Mouse (Mus musculus) heart, embryonic 14.5 days (tissue): ENCODE measurements around the gene Olfr894. TPM values are rescaled to one million over a fixed set of nuclear protein-coding genes. Genes with fewer than 3 reads are reported as not detected.
"Not testable (repeated sequence)": the region's sequence is repeated elsewhere in the genome, so short reads cannot be mapped to it uniquely, and the experiment has no call there.

Source experiments
- ATAC-seq: fragments of 200-750 bp; cut with Nextera tagmentation; 2 replicates; pipeline ENCODE4 v1.8.0; 2017; ENCODE audit warnings: low read depth, moderate TSS enrichment; ENCODE audit not compliant: insufficient number of reproducible peaks, insufficient read depth, low FRiP score
- H3K27ac ChIP-seq, 2 experiments: fragments of 200-500 bp in 1 of 2; fragments of 300-500 bp in 1 of 2; sonication (generic) in 1 of 2; replicated peaks in 1 of 2; 2 replicates each; pipeline ENCODE4 v1.5.1; 2012 to 2014; ENCODE audit warnings: low read depth in 2 of 2, low read length in 2 of 2, control low read depth in 1 of 2, mild to moderate bottlenecking in 1 of 2, mixed read lengths in 1 of 2; ENCODE audit not compliant: control insufficient read depth in 1 of 2, insufficient read depth in 1 of 2
- H3K27me3 ChIP-seq: fragments of 300-500 bp; sonication (generic); 2 replicates; pipeline ENCODE4 v1.6.1; 2014; ENCODE audit warnings: mild to moderate bottlenecking, low read length, control low read depth; ENCODE audit not compliant: control insufficient read depth, insufficient read depth
- H3K36me3 ChIP-seq: fragments of 300-500 bp; sonication (generic); 2 replicates; pipeline ENCODE4 v1.6.1; 2014; ENCODE audit warnings: mild to moderate bottlenecking, control low read depth, low read length, mixed read lengths; ENCODE audit not compliant: control insufficient read depth, insufficient read depth
- H3K4me1 ChIP-seq, 2 experiments: fragments of 200-500 bp in 1 of 2; fragments of 300-500 bp in 1 of 2; sonication (generic) in 1 of 2; 2 replicates each; pipeline ENCODE4 v1.6.1; 2012 to 2014; ENCODE audit warnings: low read length in 2 of 2, control low read depth in 1 of 2, mixed read lengths in 1 of 2; ENCODE audit not compliant: control insufficient read depth in 2 of 2, insufficient read depth in 2 of 2
- H3K4me2 ChIP-seq: fragments of 300-500 bp; sonication (generic); 2 replicates; pipeline ENCODE4 v1.6.1; 2014; ENCODE audit warnings: mild to moderate bottlenecking, low read length
- H3K4me3 ChIP-seq, 2 experiments: fragments of 200-500 bp in 1 of 2; fragments of 300-500 bp in 1 of 2; sonication (generic) in 1 of 2; 2 replicates each; pipeline ENCODE4 v1.5.1; 2012 to 2014; ENCODE audit warnings: low read length in 2 of 2, mild to moderate bottlenecking in 2 of 2, control low read depth in 1 of 2, low read depth in 1 of 2, moderate library complexity in 1 of 2; ENCODE audit not compliant: control insufficient read depth in 1 of 2, insufficient read depth in 1 of 2
- H3K9ac ChIP-seq: fragments of 300-500 bp; sonication (generic); 2 replicates; pipeline ENCODE4 v1.6.1; 2014; ENCODE audit warnings: mild to moderate bottlenecking, low read length
- H3K9me3 ChIP-seq: fragments of 300-500 bp; sonication (generic); 2 replicates; pipeline ENCODE4 v1.6.1; 2016; ENCODE audit warnings: low read length, control low read depth; ENCODE audit not compliant: control insufficient read depth
- WGBS: fragments of 180-500 bp; shearing (Covaris S2); extraction: QIAGEN DNeasy Blood & Tissue Kit; methylation state at CpG from one replicate; pipeline ENCODE4 v1.1.7; 2014; 5-methylcytosine and 5-hydroxymethylcytosine counted together
- polyA plus RNA-seq: library from polyadenylated mRNA; unstranded; fragments of >200 nt; fragmentation: Nextera tagmentation; extraction: Ambion mirVana; gene quantifications from 2 replicates; pipeline ENCODE4 v1.2.1, GENCODE M21; 2014

The Olfr894 gene
- not detected in 2 replicates for polyA plus RNA-seq

GRCm38 (mm10) chr9:38217755-38218154 is at the start of gene Olfr894:
TSS of gene Olfr894 (plus strand) at chr9:38218055.
- no peak for ATAC-seq
- Histone ChIP-seq H3K36me3 (no peaks in the 10 kb centered on the region), H3K4me2 (no peak within 1 kb of the TSS)

GRCm38 (mm10) chr9:38168341-38168740 is 49.5 kb upstream of the Olfr894 start:
- WGBS, result 37% methylated on average over 2 of the region's 2 CpGs
- not testable (repeated sequence) for H3K9me3 ChIP-seq, H3K4me2 ChIP-seq, H3K27me3 ChIP-seq, H3K27ac ChIP-seq, H3K4me3 ChIP-seq, H3K36me3 ChIP-seq, H3K9ac ChIP-seq, H3K4me1 ChIP-seq, ATAC-seq

More at GRCm38 (mm10) chr9:38217755-38218154, at the start of gene Olfr894:
- Histone ChIP-seq H3K9ac (no peak within 1 kb of the TSS), H3K27ac (no peak within 1 kb of the TSS), H3K9me3 (no peaks in the 10 kb centered on the region), H3K4me1 (no peaks in the 10 kb centered on the region), H3K27me3 (no peaks in the 10 kb centered on the region), H3K4me3 (no peak within 1 kb of the TSS)

- WGBS, result 53% methylated on average over 1 of the region's 1 CpGs
- no peak within 1 kb of the TSS for H3K4me3 ChIP-seq
These were observed 37.1 kb upstream of the Olfr894 start, which contains the start of gene Olfr891 for GRCm38 (mm10) chr9:38180721-38181120. TSS of gene Olfr891 (minus strand) at chr9:38180821.

GRCm38 (mm10) chr9:38208065-38208464 is 9.8 kb upstream of the Olfr894 start, which contains the start of gene Olfr893:
TSS of gene Olfr893 (plus strand) at chr9:38208365.
- no peaks in the 10 kb centered on the region for H3K9me3 ChIP-seq
- no peaks in the 10 kb centered on the region for H3K27me3 ChIP-seq
- no peak within 1 kb of the TSS for H3K9ac ChIP-seq
- no peaks in the 10 kb centered on the region for H3K4me1 ChIP-seq
- WGBS, result 82% methylated on average over 3 of the region's 3 CpGs
- no peak within 1 kb of the TSS for H3K4me3 ChIP-seq
- no peaks in the 10 kb centered on the region for H3K36me3 ChIP-seq
- no peak within 1 kb of the TSS for H3K27ac ChIP-seq
- no peak for ATAC-seq
- no peak within 1 kb of the TSS for H3K4me2 ChIP-seq

More at GRCm38 (mm10) chr9:38180721-38181120, 37.1 kb upstream of the Olfr894 start, which contains the start of gene Olfr891:
- Histone ChIP-seq H3K4me1 (no peaks in the 10 kb centered on the region), H3K4me2 (no peak within 1 kb of the TSS), H3K36me3 (no peaks in the 10 kb centered on the region), H3K9ac (no peak within 1 kb of the TSS), H3K27ac (no peak within 1 kb of the TSS), H3K27me3 (no peaks in the 10 kb centered on the region), H3K9me3 (peaks cover 7% of the 10 kb centered on the region)
- no peak for ATAC-seq

GRCm38 (mm10) chr9:38252474-38252873 is 34.6 kb downstream of the Olfr894 start, which contains the start of gene Olfr143:
TSS of gene Olfr143 (plus strand) at chr9:38252774.
- Histone ChIP-seq H3K4me2 (no peak within 1 kb of the TSS), H3K4me3 (no peak within 1 kb of the TSS), H3K4me1 (no peaks in the 10 kb centered on the region), H3K27me3 (no peaks in the 10 kb centered on the region), H3K9ac (no peak within 1 kb of the TSS), H3K9me3 (no peaks in the 10 kb centered on the region), H3K36me3 (no peaks in the 10 kb centered on the region), H3K27ac (no peak within 1 kb of the TSS)
- no peak for ATAC-seq

- ATAC-seq, result no peak
- H3K27me3 ChIP-seq, result no peaks in the 10 kb centered on the region
- H3K4me2 ChIP-seq, result no peak within 1 kb of the TSS
- H3K4me1 ChIP-seq, result no peaks in the 10 kb centered on the region
- no peak within 1 kb of the TSS for H3K4me3 ChIP-seq
- no peaks in the 10 kb centered on the region for H3K9me3 ChIP-seq
- H3K36me3 ChIP-seq, result no peaks in the 10 kb centered on the region
- no peak within 1 kb of the TSS for H3K27ac ChIP-seq
- no peak within 1 kb of the TSS for H3K9ac ChIP-seq
These were observed 49.7 kb downstream of the Olfr894 start, which contains the start of gene Olfr895 for GRCm38 (mm10) chr9:38267551-38267950. TSS of gene Olfr895 (plus strand) at chr9:38267851.

Other genes starting within 250 kb of the Olfr894 start
- not detected in 2 replicates for gene Olfr881, start 226.2 kb upstream of the Olfr894 start, polyA plus RNA-seq
- gene Olfr883, start 192.2 kb upstream of the Olfr894 start, polyA plus RNA-seq, result not detected in 2 replicates
- not detected in 2 replicates for gene Olfr884, start 171.5 kb upstream of the Olfr894 start, polyA plus RNA-seq
- gene Olfr885, start 156.7 kb upstream of the Olfr894 start, polyA plus RNA-seq, result not detected in 2 replicates
- gene Olfr887, start 134.0 kb upstream of the Olfr894 start, polyA plus RNA-seq, result not detected in 2 replicates
- not detected in 2 replicates for gene Olfr888, start 109.9 kb upstream of the Olfr894 start, polyA plus RNA-seq
- gene Olfr889, start 102.9 kb upstream of the Olfr894 start, polyA plus RNA-seq, result not detected in 2 replicates
- gene Olfr890, start 75.5 kb upstream of the Olfr894 start, polyA plus RNA-seq, result not detected in 2 replicates
- gene Olfr891, start 37.2 kb upstream of the Olfr894 start, polyA plus RNA-seq, result not detected in 2 replicates
- not detected in 2 replicates for gene Olfr893, start 9.7 kb upstream of the Olfr894 start, polyA plus RNA-seq
- not detected in 2 replicates for gene Olfr143, start 34.7 kb downstream of the Olfr894 start, polyA plus RNA-seq
- gene Olfr895, start 49.8 kb downstream of the Olfr894 start, polyA plus RNA-seq, result not detected in 2 replicates
- gene Olfr896-ps1, start 73.1 kb downstream of the Olfr894 start, polyA plus RNA-seq, result not detected in 2 replicates
- not detected in 2 replicates for gene Olfr25, start 111.0 kb downstream of the Olfr894 start, polyA plus RNA-seq
- not detected in 2 replicates for gene Olfr898, start 130.4 kb downstream of the Olfr894 start, polyA plus RNA-seq
- not detected in 2 replicates for gene Olfr250, start 148.8 kb downstream of the Olfr894 start, polyA plus RNA-seq
- gene Olfr251, start 159.0 kb downstream of the Olfr894 start, polyA plus RNA-seq, result not detected in 2 replicates
- gene Olfr147, start 183.6 kb downstream of the Olfr894 start, polyA plus RNA-seq, result not detected in 2 replicates
- gene Olfr901, start 211.4 kb downstream of the Olfr894 start, polyA plus RNA-seq, result not detected in 2 replicates
- gene Olfr902, start 229.6 kb downstream of the Olfr894 start, polyA plus RNA-seq, result not detected in 2 replicates
- gene Olfr904, start 245.1 kb downstream of the Olfr894 start, polyA plus RNA-seq, result not detected in 2 replicates